ENCODE assay signal across 31 mouse cellular contexts in genomic region chr5:100317842-100318241, GRCm38 (mm10).
DNase-seq lines count a peak whose midpoint lies in the region; ATAC-seq and TF ChIP-seq lines count a peak whose summit lies in the region.
"Had no signal": no experiment of that assay in that cellular context is flagged by ENCODE, and none has a peak within 500 bp of the region (broad histone marks: within the 10 kb centered on the region; RNA-seq: fewer than 3 reads in every experiment).

No protein-coding gene starts in this region.

- H3K9me3 ChIP-seq in forebrain, embryonic 14.5 days (replicated peaks; ENCODE audit: control insufficient read depth, low read length), result no peaks in the 10 kb centered on the region
- H3K9me3 ChIP-seq in forebrain, embryonic 11.5 days (ENCODE audit: control insufficient read depth, low read length), result no peaks in the 10 kb centered on the region
- H3K9me3 ChIP-seq in hindbrain, postnatal 0 days (ENCODE audit: low read length), result no peaks in the 10 kb centered on the region
- H3K9me3 ChIP-seq in hindbrain, embryonic 13.5 days, result no peaks in the 10 kb centered on the region
- no peaks in the 10 kb centered on the region for H3K9me3 ChIP-seq in ES-Bruce4 (replicated peaks; ENCODE audit: control insufficient read depth, insufficient read depth, low read length, poor library complexity, severe bottlenecking)
- H3K9me3 ChIP-seq in limb, embryonic 10.5 days (replicated peaks), result no peaks in the 10 kb centered on the region
- H3K9me3 ChIP-seq: embryonic facial prominence, embryonic 13.5 days; forebrain, embryonic 13.5 days; G1E had no signal

- H3K36me3 ChIP-seq in forebrain, embryonic 14.5 days (ENCODE audit: control insufficient read depth, insufficient read depth, low read length), result no peaks in the 10 kb centered on the region
- no peaks in the 10 kb centered on the region for H3K36me3 ChIP-seq in forebrain, embryonic 11.5 days (ENCODE audit: control insufficient read depth, insufficient read depth, low read length)
- no peaks in the 10 kb centered on the region for H3K36me3 ChIP-seq in hindbrain, postnatal 0 days (ENCODE audit: insufficient read depth, low read length)
- no peaks in the 10 kb centered on the region for H3K36me3 ChIP-seq in hindbrain, embryonic 13.5 days
- H3K36me3 ChIP-seq in ES-Bruce4 (ENCODE audit: control insufficient read depth, insufficient read depth, low read length, poor library complexity, severe bottlenecking), result no peaks in the 10 kb centered on the region
- no peaks in the 10 kb centered on the region for H3K36me3 ChIP-seq in limb, embryonic 10.5 days
- H3K36me3 ChIP-seq: embryonic facial prominence, embryonic 13.5 days; G1E had no signal

- TF ChIP-seq CTCF in hindbrain, postnatal 0 days (IDR thresholded peaks at IDR 0.05; ENCODE audit: low read depth), result no peak
- no peak for TF ChIP-seq CTCF in ES-Bruce4 (IDR thresholded peaks at IDR 0.05; ENCODE audit: low read depth, low read length)

- WGBS in forebrain, embryonic 14.5 days, result 63% methylated on average over 7 of the region's 7 CpGs
- WGBS in forebrain, embryonic 11.5 days, result 77% methylated on average over 7 of the region's 7 CpGs
- WGBS in hindbrain, postnatal 0 days, result 46% methylated on average over 7 of the region's 7 CpGs
- WGBS in hindbrain, embryonic 13.5 days, result 76% methylated on average over 7 of the region's 7 CpGs
- WGBS in limb, embryonic 10.5 days, result 73% methylated on average over 7 of the region's 7 CpGs

- TF ChIP-seq EP300 in ES-Bruce4 (IDR thresholded peaks at IDR 0.05; ENCODE audit: insufficient read depth, low read depth, low read length), result no peak

- H3K4me1 ChIP-seq in forebrain, embryonic 14.5 days (ENCODE audit: control insufficient read depth, insufficient read depth, low read length), result no peaks in the 10 kb centered on the region
- no peaks in the 10 kb centered on the region for H3K4me1 ChIP-seq in forebrain, embryonic 11.5 days (replicated peaks; ENCODE audit: control insufficient read depth, insufficient read depth, low read length)
- H3K4me1 ChIP-seq in hindbrain, postnatal 0 days (ENCODE audit: insufficient read depth, low read length), result no peaks in the 10 kb centered on the region
- H3K4me1 ChIP-seq in hindbrain, embryonic 13.5 days (replicated peaks), result no peaks in the 10 kb centered on the region
- peaks cover 2% of the 10 kb centered on the region for H3K4me1 ChIP-seq in ES-Bruce4 (ENCODE audit: control insufficient read depth, insufficient read depth, low read length)
- peaks cover 17% of the 10 kb centered on the region for H3K4me1 ChIP-seq in limb, embryonic 10.5 days
- H3K4me1 ChIP-seq: embryonic facial prominence, embryonic 13.5 days; forebrain, embryonic 13.5 days had no signal

- H3K4me3 ChIP-seq in forebrain, embryonic 14.5 days (ENCODE audit: low read depth, low read length), result no peak overlapping the region
- no peak overlapping the region for H3K4me3 ChIP-seq in forebrain, embryonic 11.5 days (ENCODE audit: low read depth, low read length)
- H3K4me3 ChIP-seq in hindbrain, postnatal 0 days (ENCODE audit: low read length), result no peak overlapping the region
- no peak overlapping the region for H3K4me3 ChIP-seq in hindbrain, embryonic 13.5 days
- H3K4me3 ChIP-seq in ES-Bruce4 (ENCODE audit: low read depth, low read length), result peak overlapping the region; percentile 18; the same call in 1 of the 2 replicates
- H3K4me3 ChIP-seq in limb, embryonic 10.5 days, result no peak overlapping the region
- H3K4me3 ChIP-seq: embryonic facial prominence, embryonic 13.5 days; forebrain, embryonic 13.5 days; gastrocnemius, adult 2 months had no signal

- no peaks in the 10 kb centered on the region for H3K27me3 ChIP-seq in forebrain, embryonic 14.5 days (replicated peaks; ENCODE audit: control insufficient read depth, insufficient read depth, low read length)
- no peaks in the 10 kb centered on the region for H3K27me3 ChIP-seq in forebrain, embryonic 11.5 days (ENCODE audit: control insufficient read depth, insufficient read depth, low read length)
- no peaks in the 10 kb centered on the region for H3K27me3 ChIP-seq in hindbrain, postnatal 0 days (ENCODE audit: insufficient read depth, low read length)
- no peaks in the 10 kb centered on the region for H3K27me3 ChIP-seq in hindbrain, embryonic 13.5 days
- H3K27me3 ChIP-seq in ES-Bruce4 (ENCODE audit: control insufficient read depth, insufficient read depth, low read length, poor library complexity, severe bottlenecking), result no peaks in the 10 kb centered on the region
- H3K27me3 ChIP-seq in limb, embryonic 10.5 days (ENCODE audit: low read depth, poor library complexity, severe bottlenecking), result no peaks in the 10 kb centered on the region
- H3K27me3 ChIP-seq: forebrain, embryonic 13.5 days had no signal

- no peak for DNase-seq in forebrain, embryonic 14.5 days (ENCODE audit: low spot score)
- DNase-seq in forebrain, embryonic 11.5 days (ENCODE audit: low spot score), result no peak
- DNase-seq in hindbrain, postnatal 0 days (ENCODE audit: low spot score), result peak; percentile 44
- no peak for DNase-seq in limb, embryonic 10.5 days (ENCODE audit: low spot score)
- no peak for DNase-seq in lung, postnatal 14 days
- DNase-seq: adrenal gland, adult 8-10 months; cerebellum, adult 11-12 months; cerebellum, postnatal 36 days; embryo, embryonic 11 days; gastrocnemius, adult 2 months; gastrocnemius, postnatal 36 days; heart, adult 18-20 months; heart, postnatal 36 days; kidney, adult 8-10 months; kidney, postnatal 4 days; liver; lung, adult 2 months; lung, postnatal 10 days; midbrain, embryonic 14.5 days; right cerebral cortex, adult 18-20 months; spleen, adult 18-20 months; thymus, postnatal 4 days had no signal

- no peak overlapping the region for H3K9ac ChIP-seq in forebrain, embryonic 14.5 days (ENCODE audit: low read length)
- no peak overlapping the region for H3K9ac ChIP-seq in forebrain, embryonic 11.5 days (ENCODE audit: low read length)
- no peak overlapping the region for H3K9ac ChIP-seq in hindbrain, postnatal 0 days (replicated peaks; ENCODE audit: low read length)
- no peak overlapping the region for H3K9ac ChIP-seq in hindbrain, embryonic 13.5 days
- no peak overlapping the region for H3K9ac ChIP-seq in ES-Bruce4 (ENCODE audit: low read depth, poor library complexity, severe bottlenecking)
- H3K9ac ChIP-seq: embryonic facial prominence, embryonic 13.5 days; forebrain, embryonic 13.5 days; liver, embryonic 14.5 days had no signal

- no peak for TF ChIP-seq POLR2A in ES-Bruce4 (IDR thresholded peaks at IDR 0.05; ENCODE audit: insufficient read depth, low read length)

- ATAC-seq in forebrain, embryonic 14.5 days, result peak; percentile 37; the same call in 1 of the 2 replicates
- ATAC-seq in forebrain, embryonic 11.5 days (replicated peaks; ENCODE audit: low FRiP score), result no peak
- ATAC-seq in hindbrain, postnatal 0 days, result peak; percentile 51; the same call in 1 of the 2 replicates
- ATAC-seq in hindbrain, embryonic 13.5 days (ENCODE audit: low FRiP score), result no peak
- ATAC-seq: CD4-positive, CD25-positive, alpha-beta regulatory T cell, adult 4 months; forebrain, embryonic 13.5 days had no signal

- 0 out of 2 replicates have a peak overlapping the region, but pooled peaks have one; percentile 14 for H3K27ac ChIP-seq in forebrain, embryonic 14.5 days (ENCODE audit: low read depth, low read length)
- H3K27ac ChIP-seq in forebrain, embryonic 11.5 days (ENCODE audit: low read depth, low read length), result no peak overlapping the region
- H3K27ac ChIP-seq in hindbrain, postnatal 0 days, result peak overlapping the region; percentile 20; the same call in 1 of the 2 replicates
- H3K27ac ChIP-seq in hindbrain, embryonic 13.5 days, result no peak overlapping the region
- no peak overlapping the region for H3K27ac ChIP-seq in ES-Bruce4 (ENCODE audit: insufficient read depth, low read length)
- H3K27ac ChIP-seq in limb, embryonic 10.5 days, result peak overlapping the region; percentile 12; the same call in 1 of the 2 replicates
- H3K27ac ChIP-seq: embryonic facial prominence, embryonic 13.5 days; forebrain, embryonic 13.5 days; gastrocnemius, adult 2 months; kidney, postnatal 0 days; liver, embryonic 14.5 days had no signal

- no peak overlapping the region for H3K4me2 ChIP-seq in forebrain, embryonic 14.5 days (ENCODE audit: low read length)
- H3K4me2 ChIP-seq in forebrain, embryonic 11.5 days (ENCODE audit: low read depth, low read length, severe bottlenecking), result no peak overlapping the region
- no peak overlapping the region for H3K4me2 ChIP-seq in hindbrain, postnatal 0 days (ENCODE audit: low read depth, low read length)
- no peak overlapping the region for H3K4me2 ChIP-seq in hindbrain, embryonic 13.5 days
- H3K4me2 ChIP-seq: embryonic facial prominence, embryonic 13.5 days; forebrain, embryonic 13.5 days; heart, embryonic 11.5 days had no signal

Comparison
In these comparisons a context has a peak if more than half of its experiments do, and no peak if none do; other contexts are left out.
1. ATAC-seq: peak in forebrain, embryonic 14.5 days (single experiment) and hindbrain, postnatal 0 days (single experiment); none in forebrain, embryonic 11.5 days (single experiment) and hindbrain, embryonic 13.5 days (single experiment).
2. H3K27ac ChIP-seq: peak in forebrain, embryonic 14.5 days (single experiment), hindbrain, postnatal 0 days (single experiment) and limb, embryonic 10.5 days (single experiment); none in forebrain, embryonic 11.5 days (single experiment), hindbrain, embryonic 13.5 days (single experiment) and ES-Bruce4 (single experiment).